Mouse (Mus musculus): Measurements from ENCODE around the gene Il12rb1.

DNA sequence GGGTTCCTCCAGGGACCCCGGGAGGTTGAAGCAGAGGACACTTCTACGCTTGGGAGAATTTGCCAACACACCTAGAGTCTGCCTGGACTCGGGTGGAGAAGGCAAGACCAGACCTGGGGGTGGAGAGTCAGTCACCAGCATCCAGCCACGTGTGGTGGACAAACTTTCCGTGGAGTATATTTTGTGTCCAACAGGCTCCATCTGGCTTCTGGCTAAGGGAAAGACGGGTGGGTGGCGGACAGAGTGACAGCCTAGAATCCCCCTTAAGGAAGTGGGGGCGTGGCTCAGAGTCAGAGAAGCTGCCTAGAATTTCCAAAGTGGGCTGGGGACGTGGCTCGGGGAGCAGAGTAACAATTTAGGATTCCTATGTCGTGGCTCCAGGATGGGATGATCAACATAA, 13.7 kb downstream of the Il12rb1 start:
- TF ChIP-seq CTCF (IDR thresholded peaks at IDR 0.05; ENCODE audit: borderline replicate concordance, extremely low read depth, insufficient read depth, insufficient read length) (no peak), POLR2A (IDR thresholded peaks at IDR 0.05; ENCODE audit: borderline replicate concordance, extremely low read depth, insufficient read depth, insufficient read length, poor library complexity, severe bottlenecking) (no peak)

Measured in brain, embryonic 14.5 days (tissue).